Mouse (Mus musculus) hindbrain, embryonic 11.5 days (tissue): ENCODE measurements around the gene Nfasc. TPM values are rescaled to one million over a fixed set of nuclear protein-coding genes. Genes with fewer than 3 reads are reported as not detected.
A peak's percentile ranks its signal among the peaks of the same experiment; 100 is the strongest.

Experiments
- ATAC-seq: fragments of 200-750 bp; cut with Nextera tagmentation; 2 replicates; pipeline ENCODE4 v1.8.0; 2017; ENCODE audit warnings: mild to moderate bottlenecking, moderate TSS enrichment, moderate library complexity; ENCODE audit not compliant: low FRiP score
- DNase-seq: peaks from one replicate; pipeline ENCODE4 v3.0.0-alpha.2; 2015; ENCODE audit warnings: low spot score
- H3K27ac ChIP-seq: fragments of 300-500 bp; sonication (generic); 2 replicates; pipeline ENCODE4 v1.5.1; 2014; ENCODE audit warnings: mild to moderate bottlenecking, low read depth, low read length
- H3K27me3 ChIP-seq: fragments of 300-500 bp; sonication (generic); 2 replicates; pipeline ENCODE4 v1.6.1; 2014; ENCODE audit warnings: mild to moderate bottlenecking, low read length, moderate library complexity, mixed read lengths; ENCODE audit not compliant: control insufficient read depth, insufficient read depth
- H3K36me3 ChIP-seq: fragments of 300-500 bp; sonication (generic); 2 replicates; pipeline ENCODE4 v1.6.1; 2014; ENCODE audit warnings: mild to moderate bottlenecking, low read length, moderate library complexity, mixed read lengths; ENCODE audit not compliant: control insufficient read depth, insufficient read depth
- H3K4me1 ChIP-seq: fragments of 300-500 bp; sonication (generic); replicated peaks from 2 replicates; pipeline ENCODE4 v1.6.1; 2014; ENCODE audit warnings: low read length, mixed read lengths; ENCODE audit not compliant: control insufficient read depth, insufficient read depth
- H3K4me2 ChIP-seq: fragments of 300-500 bp; sonication (generic); replicated peaks from 2 replicates; pipeline ENCODE4 v1.6.1; 2014; ENCODE audit warnings: mild to moderate bottlenecking, low read depth, low read length
- H3K4me3 ChIP-seq: fragments of 300-500 bp; sonication (generic); 2 replicates; pipeline ENCODE4 v1.5.1; 2014; ENCODE audit warnings: low read depth, low read length
- H3K9ac ChIP-seq: fragments of 300-500 bp; sonication (generic); 2 replicates; pipeline ENCODE4 v1.6.1; 2014; ENCODE audit warnings: low read depth, low read length
- H3K9me3 ChIP-seq: fragments of 300-500 bp; sonication (generic); 2 replicates; pipeline ENCODE4 v1.6.1; 2016; ENCODE audit warnings: low read length; ENCODE audit not compliant: control insufficient read depth
- WGBS: fragments of 180-500 bp; shearing (Covaris S2); extraction: QIAGEN DNeasy Blood & Tissue Kit; methylation state at CpG from one replicate; pipeline ENCODE4 v1.1.7; 2014; 5-methylcytosine and 5-hydroxymethylcytosine counted together
- polyA plus RNA-seq: library from polyadenylated mRNA; unstranded; fragments of >200 nt; fragmentation: Nextera tagmentation; extraction: Ambion mirVana; gene quantifications from 2 replicates; pipeline ENCODE4 v1.2.1, GENCODE M21; 2014

The Nfasc gene
- polyA plus RNA-seq, 1 experiment from 2014 or later: 38.0 TPM

GRCm38 (mm10) chr1:132678935-132679334 lies 62.7 kb downstream of the Nfasc start:
- Histone ChIP-seq H3K9me3 (no peaks in the 10 kb centered on the region), H3K4me3 (no peak overlapping the region), H3K27ac (no peak overlapping the region), H3K36me3 (no peaks in the 10 kb centered on the region), H3K4me2 (no peak overlapping the region), H3K4me1 (no peaks in the 10 kb centered on the region), H3K27me3 (no peaks in the 10 kb centered on the region), H3K9ac (no peak overlapping the region)
- DNase-seq (no peak), ATAC-seq (no peak)
- WGBS: 73% methylated on average over 12 of the region's 12 CpGs

DNA sequence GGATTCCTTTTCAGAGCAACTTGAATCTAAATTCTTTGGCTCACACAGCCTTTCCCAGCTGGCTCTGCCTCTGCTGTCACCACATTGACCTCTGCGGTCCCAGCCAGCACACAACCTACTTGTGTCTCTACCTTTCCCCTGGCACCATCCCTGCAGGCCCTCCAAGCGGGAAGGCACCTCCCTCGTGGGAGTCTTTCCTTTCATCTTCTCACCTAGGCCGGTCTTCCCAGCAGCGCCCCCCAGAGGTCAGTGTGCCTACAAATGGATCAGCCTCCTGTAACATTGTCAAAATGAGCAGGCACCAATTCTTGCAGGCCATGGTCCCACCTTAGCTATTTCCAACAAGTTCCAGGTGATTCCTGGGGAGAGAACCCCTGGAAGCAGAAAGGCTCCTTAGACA lies 63.5 kb downstream of the Nfasc start:
- no peak for ATAC-seq
- Histone ChIP-seq H3K27ac (no peak overlapping the region), H3K4me1 (no peaks in the 10 kb centered on the region), H3K4me2 (no peak overlapping the region), H3K4me3 (no peak overlapping the region), H3K36me3 (no peaks in the 10 kb centered on the region), H3K27me3 (no peaks in the 10 kb centered on the region), H3K9me3 (no peaks in the 10 kb centered on the region), H3K9ac (no peak overlapping the region)
- DNase-seq: no peak
- WGBS: 58% methylated on average over 5 of the region's 5 CpGs

GRCm38 (mm10) chr1:132672704-132673103 lies 68.9 kb downstream of the Nfasc start:
- Histone ChIP-seq H3K4me3 (no peak overlapping the region), H3K4me1 (no peaks in the 10 kb centered on the region), H3K9ac (no peak overlapping the region), H3K36me3 (no peaks in the 10 kb centered on the region), H3K27ac (no peak overlapping the region), H3K27me3 (no peaks in the 10 kb centered on the region), H3K4me2 (no peak overlapping the region), H3K9me3 (no peaks in the 10 kb centered on the region)
- no peak for DNase-seq
- ATAC-seq: no peak
- 90% methylated on average over 3 of the region's 3 CpGs for WGBS

GRCm38 (mm10) chr1:132669200-132669599 lies 72.4 kb downstream of the Nfasc start:
- Histone ChIP-seq H3K4me2 (no peak overlapping the region), H3K4me1 (no peaks in the 10 kb centered on the region), H3K27me3 (no peaks in the 10 kb centered on the region), H3K27ac (no peak overlapping the region), H3K9me3 (no peaks in the 10 kb centered on the region), H3K9ac (no peak overlapping the region), H3K4me3 (no peak overlapping the region), H3K36me3 (no peaks in the 10 kb centered on the region)
- ATAC-seq (no peak), DNase-seq (no peak)
- 92% methylated on average over 6 of the region's 6 CpGs for WGBS

GRCm38 (mm10) chr1:132660354-132660753 lies 81.2 kb downstream of the Nfasc start:
- no peak overlapping the region for H3K4me3 ChIP-seq
- no peaks in the 10 kb centered on the region; the same call in 1 of the 2 replicates for H3K4me1 ChIP-seq
- peak overlapping the region; percentile 87 for H3K27ac ChIP-seq
- DNase-seq (peak; percentile 59), ATAC-seq (peak; percentile 74)
- no peaks in the 10 kb centered on the region for H3K9me3 ChIP-seq
- H3K9ac ChIP-seq: no peak overlapping the region
- H3K36me3 ChIP-seq: no peaks in the 10 kb centered on the region
- no peak overlapping the region for H3K4me2 ChIP-seq
- WGBS: 16% methylated on average over 4 of the region's 4 CpGs
- no peaks in the 10 kb centered on the region for H3K27me3 ChIP-seq

DNA sequence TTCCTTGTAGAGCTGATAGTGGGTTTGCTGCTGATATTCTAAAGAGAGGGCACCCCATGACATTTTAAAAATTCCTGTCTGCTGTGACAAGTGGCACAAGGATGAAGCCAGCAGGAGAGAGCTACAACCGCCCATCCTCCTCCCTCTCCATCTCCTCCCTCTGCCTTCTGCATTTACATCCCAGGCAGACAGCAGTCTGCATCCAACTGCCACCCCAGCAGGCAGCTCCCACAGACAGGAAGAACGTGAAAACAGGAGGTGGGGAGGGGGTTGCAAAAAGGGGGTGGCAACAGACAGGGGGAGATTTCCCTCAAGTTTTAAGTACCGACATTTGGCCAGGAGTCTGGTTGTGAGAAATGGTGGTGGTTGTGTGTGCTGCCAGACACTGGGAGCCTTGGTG lies 82.0 kb downstream of the Nfasc start:
- no peaks in the 10 kb centered on the region for H3K27me3 ChIP-seq
- no peak overlapping the region for H3K4me2 ChIP-seq
- no peaks in the 10 kb centered on the region for H3K36me3 ChIP-seq
- DNase-seq (no peak), ATAC-seq (no peak)
- H3K9ac ChIP-seq: no peak overlapping the region
- H3K27ac ChIP-seq: peak overlapping the region; percentile 87
- WGBS: 12% methylated on average over 3 of the region's 3 CpGs
- H3K4me3 ChIP-seq: no peak overlapping the region
- no peaks in the 10 kb centered on the region; the same call in 1 of the 2 replicates for H3K4me1 ChIP-seq
- H3K9me3 ChIP-seq: no peaks in the 10 kb centered on the region

DNA sequence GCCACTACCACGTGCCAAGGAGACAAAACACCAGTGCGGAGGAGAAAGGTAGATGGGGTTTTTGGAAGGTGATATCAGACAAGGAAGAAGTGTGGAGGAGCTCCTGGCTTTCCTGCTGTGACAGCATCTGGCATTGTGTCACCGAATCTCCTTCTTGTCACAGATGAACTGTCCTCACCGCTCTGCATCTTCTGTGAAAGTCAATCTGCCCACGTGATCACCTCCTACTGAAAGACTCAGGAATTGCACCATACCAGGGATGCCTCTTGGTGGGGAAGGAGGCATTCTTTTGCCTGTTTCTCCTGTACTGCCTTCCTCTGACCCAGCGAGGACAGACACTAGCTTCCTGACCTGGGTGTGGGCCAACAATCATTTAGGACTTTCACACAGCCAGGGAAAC lies 86.0 kb downstream of the Nfasc start:
- H3K9me3 ChIP-seq: no peaks in the 10 kb centered on the region
- H3K27ac ChIP-seq: no peak overlapping the region
- no peak overlapping the region for H3K4me3 ChIP-seq
- ATAC-seq: no peak
- no peak overlapping the region for H3K9ac ChIP-seq
- no peak overlapping the region for H3K4me2 ChIP-seq
- H3K36me3 ChIP-seq: no peaks in the 10 kb centered on the region
- 61% methylated on average over 6 of the region's 6 CpGs for WGBS
- no peaks in the 10 kb centered on the region for H3K27me3 ChIP-seq
- DNase-seq: no peak
- H3K4me1 ChIP-seq: no peaks in the 10 kb centered on the region; the same call in 1 of the 2 replicates

- Histone ChIP-seq H3K9me3 (no peaks in the 10 kb centered on the region), H3K27ac (no peak overlapping the region), H3K4me2 (no peak overlapping the region), H3K27me3 (no peaks in the 10 kb centered on the region), H3K4me1 (peaks cover 5% of the 10 kb centered on the region), H3K36me3 (no peaks in the 10 kb centered on the region), H3K9ac (no peak overlapping the region), H3K4me3 (no peak overlapping the region)
- DNase-seq: no peak
- ATAC-seq: no peak
- 66% methylated on average over 9 of the region's 9 CpGs for WGBS
Observed at GRCm38 (mm10) chr1:132654769-132655168, 86.8 kb downstream of the Nfasc start.

DNA sequence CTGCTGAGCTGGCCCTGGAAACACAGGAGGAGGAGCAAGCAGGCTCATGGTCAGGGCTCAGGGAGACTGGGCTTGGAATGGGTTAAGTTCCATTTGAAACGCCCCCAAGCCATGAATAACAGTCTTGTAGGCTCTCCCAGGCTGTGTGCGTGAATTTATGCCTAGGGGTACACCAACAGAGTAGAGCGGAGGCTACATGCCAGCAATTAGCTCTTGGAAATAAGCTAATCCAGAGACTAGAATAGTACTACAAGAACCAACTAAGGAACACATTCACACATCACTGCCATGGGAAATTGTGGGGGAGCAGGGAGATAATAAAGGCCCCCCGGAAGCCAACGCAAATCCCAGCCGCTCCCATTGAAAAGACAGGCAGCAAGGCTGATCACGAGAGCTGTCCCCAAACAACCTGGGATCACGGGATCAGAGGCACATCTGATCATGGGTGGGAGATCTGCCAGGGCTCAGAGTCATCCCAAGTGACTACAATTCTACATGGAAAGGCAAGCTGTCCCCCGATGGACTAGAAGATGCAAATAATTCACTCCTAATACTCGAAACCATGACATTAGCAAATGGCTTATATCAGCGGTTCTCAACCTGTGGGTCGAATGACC lies 87.6 kb downstream of the Nfasc start:
- Histone ChIP-seq H3K27me3 (no peaks in the 10 kb centered on the region), H3K4me3 (no peak overlapping the region), H3K4me1 (peaks cover 5% of the 10 kb centered on the region), H3K9me3 (no peaks in the 10 kb centered on the region), H3K9ac (no peak overlapping the region), H3K36me3 (no peaks in the 10 kb centered on the region), H3K27ac (no peak overlapping the region), H3K4me2 (no peak overlapping the region)
- 80% methylated on average over 12 of the region's 12 CpGs for WGBS
- ATAC-seq: no peak
- DNase-seq: no peak
